Mouse (Mus musculus): Measurements from ENCODE around the gene Ppat. TPM values are rescaled to one million over a fixed set of nuclear protein-coding genes. Genes with fewer than 3 reads are reported as not detected.

The Ppat gene
- polyA plus RNA-seq, 1 experiment from 2014 or later, result 46.1 TPM

- no peak overlapping the region for H3K4me3 ChIP-seq (ENCODE audit: low read depth, low read length)
- 86% methylated on average over 3 of the region's 3 CpGs for WGBS
- ATAC-seq (replicated peaks; ENCODE audit: low FRiP score), result no peak
Observed at GRCm38 (mm10) chr5:76910807-76911206, 40.6 kb downstream of the Ppat start.

GRCm38 (mm10) chr5:76906155-76906499 is 45.3 kb downstream of the Ppat start:
- Histone ChIP-seq H3K4me3 (ENCODE audit: low read depth, low read length) (peak overlapping the region; percentile 65), H3K4me2 (ENCODE audit: low read depth, low read length, severe bottlenecking) (peak overlapping the region; percentile 74), H3K27ac (ENCODE audit: low read depth, low read length) (no peak overlapping the region), H3K4me1 (replicated peaks; ENCODE audit: control insufficient read depth, insufficient read depth, low read length) (no peaks in the 10 kb centered on the region), H3K27me3 (ENCODE audit: control insufficient read depth, insufficient read depth, low read length) (no peaks in the 10 kb centered on the region), H3K9me3 (ENCODE audit: control insufficient read depth, low read length) (no peaks in the 10 kb centered on the region), H3K9ac (ENCODE audit: low read length) (peak overlapping the region; percentile 82), H3K36me3 (ENCODE audit: control insufficient read depth, insufficient read depth, low read length) (no peaks in the 10 kb centered on the region)
- WGBS, result 32% methylated on average over 3 of the region's 3 CpGs
- ATAC-seq (replicated peaks; ENCODE audit: low FRiP score) (no peak), DNase-seq (ENCODE audit: low spot score) (no peak)

More at GRCm38 (mm10) chr5:76910807-76911206, 40.6 kb downstream of the Ppat start:
- Histone ChIP-seq H3K36me3 (ENCODE audit: control insufficient read depth, insufficient read depth, low read length) (no peaks in the 10 kb centered on the region; the same call in 1 of the 2 replicates), H3K4me2 (ENCODE audit: low read depth, low read length, severe bottlenecking) (no peak overlapping the region), H3K4me1 (replicated peaks; ENCODE audit: control insufficient read depth, insufficient read depth, low read length) (no peaks in the 10 kb centered on the region), H3K9me3 (ENCODE audit: control insufficient read depth, low read length) (no peaks in the 10 kb centered on the region), H3K27me3 (ENCODE audit: control insufficient read depth, insufficient read depth, low read length) (no peaks in the 10 kb centered on the region), H3K27ac (ENCODE audit: low read depth, low read length) (no peak overlapping the region), H3K9ac (ENCODE audit: low read length) (no peak overlapping the region)
- no peak for DNase-seq (ENCODE audit: low spot score)

- Histone ChIP-seq H3K36me3 (ENCODE audit: control insufficient read depth, insufficient read depth, low read length) (no peaks in the 10 kb centered on the region), H3K4me2 (ENCODE audit: low read depth, low read length, severe bottlenecking) (peak within 1 kb of the TSS; percentile 74), H3K4me1 (replicated peaks; ENCODE audit: control insufficient read depth, insufficient read depth, low read length) (no peaks in the 10 kb centered on the region), H3K27ac (ENCODE audit: low read depth, low read length) (peak within 1 kb of the TSS; percentile 48; the same call in 1 of the 2 replicates), H3K4me3 (ENCODE audit: low read depth, low read length) (peak within 1 kb of the TSS; percentile 65), H3K27me3 (ENCODE audit: control insufficient read depth, insufficient read depth, low read length) (no peaks in the 10 kb centered on the region), H3K9me3 (ENCODE audit: control insufficient read depth, low read length) (no peaks in the 10 kb centered on the region), H3K9ac (ENCODE audit: low read length) (peak within 1 kb of the TSS; percentile 82)
- WGBS, result 1% methylated on average over 47 of the region's 47 CpGs
- DNase-seq (ENCODE audit: low spot score) (peak; percentile 100), ATAC-seq (replicated peaks; ENCODE audit: low FRiP score) (peak; percentile 97)
Observed at GRCm38 (mm10) chr5:76905405-76906154, 45.8 kb downstream of the Ppat start, which contains the start of gene Aasdh. Aasdh (minus strand) TSS chr5:76905514.

DNA sequence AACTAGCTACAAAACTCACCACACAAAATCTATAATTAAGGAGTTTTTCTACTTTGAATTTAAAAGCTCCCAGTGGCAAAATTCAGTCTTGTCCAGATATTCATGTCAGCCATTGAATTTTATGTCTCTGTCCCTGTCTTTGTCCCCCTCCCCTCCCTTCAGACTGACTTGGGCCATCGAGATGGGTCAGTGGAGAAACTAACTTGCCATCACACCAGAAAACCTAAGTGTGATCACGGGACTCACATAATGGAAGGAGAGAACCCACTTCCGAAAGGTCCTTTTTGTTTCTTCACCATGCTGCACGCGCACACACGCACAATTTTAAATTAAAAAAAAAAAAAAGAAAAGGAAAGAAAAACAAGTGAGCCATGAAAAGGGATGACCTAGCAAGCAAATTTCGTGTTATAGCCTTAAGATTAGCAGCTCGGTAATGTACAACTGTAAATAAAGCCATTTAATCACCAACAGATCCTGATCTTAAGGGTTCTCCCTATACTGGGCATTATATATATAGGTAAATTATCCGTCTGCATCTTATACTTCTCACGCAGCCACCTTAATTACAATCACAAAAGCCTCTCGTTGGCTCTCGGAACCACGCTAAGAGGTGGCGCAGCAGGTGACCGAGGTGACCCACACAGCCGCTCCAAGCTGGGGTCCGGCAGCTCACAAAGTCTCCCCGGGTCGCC is 46.5 kb downstream of the Ppat start:
- ATAC-seq (replicated peaks; ENCODE audit: low FRiP score) (no peak; the same call in 1 of the 2 replicates), DNase-seq (ENCODE audit: low spot score) (no peak)
- no peaks in the 10 kb centered on the region for H3K9me3 ChIP-seq (ENCODE audit: control insufficient read depth, low read length)
- H3K9ac ChIP-seq (ENCODE audit: low read length), result peak overlapping the region; percentile 82
- peak overlapping the region; percentile 48; the same call in 1 of the 2 replicates for H3K27ac ChIP-seq (ENCODE audit: low read depth, low read length)
- peak overlapping the region; percentile 65 for H3K4me3 ChIP-seq (ENCODE audit: low read depth, low read length)
- no peaks in the 10 kb centered on the region for H3K4me1 ChIP-seq (replicated peaks; ENCODE audit: control insufficient read depth, insufficient read depth, low read length)
- no peaks in the 10 kb centered on the region for H3K36me3 ChIP-seq (ENCODE audit: control insufficient read depth, insufficient read depth, low read length)
- WGBS, result 2% methylated on average over 19 of the region's 19 CpGs
- H3K27me3 ChIP-seq (ENCODE audit: control insufficient read depth, insufficient read depth, low read length), result no peaks in the 10 kb centered on the region
- peak overlapping the region; percentile 74 for H3K4me2 ChIP-seq (ENCODE audit: low read depth, low read length, severe bottlenecking)

- WGBS, result 81% methylated on average over 4 of the region's 4 CpGs
Observed at GRCm38 (mm10) chr5:76902131-76902530, 49.2 kb downstream of the Ppat start.

GRCm38 (mm10) chr5:76893084-76893483 is 58.3 kb downstream of the Ppat start:
- WGBS, result 91% methylated on average over 2 of the region's 2 CpGs
- Histone ChIP-seq H3K4me1 (replicated peaks; ENCODE audit: control insufficient read depth, insufficient read depth, low read length) (no peaks in the 10 kb centered on the region), H3K27ac (ENCODE audit: low read depth, low read length) (no peak overlapping the region), H3K36me3 (ENCODE audit: control insufficient read depth, insufficient read depth, low read length) (peaks cover 3% of the 10 kb centered on the region; the same call in 1 of the 2 replicates), H3K9me3 (ENCODE audit: control insufficient read depth, low read length) (no peaks in the 10 kb centered on the region), H3K9ac (ENCODE audit: low read length) (no peak overlapping the region), H3K4me2 (ENCODE audit: low read depth, low read length, severe bottlenecking) (no peak overlapping the region), H3K27me3 (ENCODE audit: control insufficient read depth, insufficient read depth, low read length) (no peaks in the 10 kb centered on the region), H3K4me3 (ENCODE audit: low read depth, low read length) (no peak overlapping the region)
- no peak for DNase-seq (ENCODE audit: low spot score)
- no peak for ATAC-seq (replicated peaks; ENCODE audit: low FRiP score)

More at GRCm38 (mm10) chr5:76902131-76902530, 49.2 kb downstream of the Ppat start:
- no peaks in the 10 kb centered on the region for H3K4me1 ChIP-seq (replicated peaks; ENCODE audit: control insufficient read depth, insufficient read depth, low read length)
- DNase-seq (ENCODE audit: low spot score) (no peak), ATAC-seq (replicated peaks; ENCODE audit: low FRiP score) (no peak)
- no peak overlapping the region for H3K9ac ChIP-seq (ENCODE audit: low read length)
- no peak overlapping the region for H3K27ac ChIP-seq (ENCODE audit: low read depth, low read length)
- no peaks in the 10 kb centered on the region for H3K36me3 ChIP-seq (ENCODE audit: control insufficient read depth, insufficient read depth, low read length)
- no peaks in the 10 kb centered on the region for H3K9me3 ChIP-seq (ENCODE audit: control insufficient read depth, low read length)
- no peak overlapping the region for H3K4me3 ChIP-seq (ENCODE audit: low read depth, low read length)
- H3K4me2 ChIP-seq (ENCODE audit: low read depth, low read length, severe bottlenecking), result no peak overlapping the region
- no peaks in the 10 kb centered on the region for H3K27me3 ChIP-seq (ENCODE audit: control insufficient read depth, insufficient read depth, low read length)

- DNase-seq (ENCODE audit: low spot score), result no peak
- Histone ChIP-seq H3K4me2 (ENCODE audit: low read depth, low read length, severe bottlenecking) (no peak overlapping the region), H3K9me3 (ENCODE audit: control insufficient read depth, low read length) (no peaks in the 10 kb centered on the region), H3K27ac (ENCODE audit: low read depth, low read length) (no peak overlapping the region), H3K27me3 (ENCODE audit: control insufficient read depth, insufficient read depth, low read length) (no peaks in the 10 kb centered on the region), H3K4me3 (ENCODE audit: low read depth, low read length) (no peak overlapping the region), H3K36me3 (ENCODE audit: control insufficient read depth, insufficient read depth, low read length) (peaks cover 3% of the 10 kb centered on the region; the same call in 1 of the 2 replicates), H3K4me1 (replicated peaks; ENCODE audit: control insufficient read depth, insufficient read depth, low read length) (no peaks in the 10 kb centered on the region), H3K9ac (ENCODE audit: low read length) (no peak overlapping the region)
- 83% methylated on average over 2 of the region's 2 CpGs for WGBS
- ATAC-seq (replicated peaks; ENCODE audit: low FRiP score), result no peak
Observed at GRCm38 (mm10) chr5:76892608-76893007, 58.8 kb downstream of the Ppat start.

- no peak for ATAC-seq (replicated peaks; ENCODE audit: low FRiP score)
- WGBS, result 94% methylated on average over 2 of the region's 2 CpGs
Observed at GRCm38 (mm10) chr5:76887011-76887410, 64.4 kb downstream of the Ppat start.

More at GRCm38 (mm10) chr5:76887011-76887410, 64.4 kb downstream of the Ppat start:
- Histone ChIP-seq H3K4me2 (ENCODE audit: low read depth, low read length, severe bottlenecking) (no peak overlapping the region), H3K4me1 (replicated peaks; ENCODE audit: control insufficient read depth, insufficient read depth, low read length) (no peaks in the 10 kb centered on the region), H3K27ac (ENCODE audit: low read depth, low read length) (no peak overlapping the region), H3K9ac (ENCODE audit: low read length) (no peak overlapping the region), H3K27me3 (ENCODE audit: control insufficient read depth, insufficient read depth, low read length) (no peaks in the 10 kb centered on the region), H3K9me3 (ENCODE audit: control insufficient read depth, low read length) (no peaks in the 10 kb centered on the region), H3K36me3 (ENCODE audit: control insufficient read depth, insufficient read depth, low read length) (peaks cover 5% of the 10 kb centered on the region; the same call in 1 of the 2 replicates), H3K4me3 (ENCODE audit: low read depth, low read length) (no peak overlapping the region)
- DNase-seq (ENCODE audit: low spot score), result no peak

All from forebrain, embryonic 11.5 days (tissue).